Mouse (Mus musculus): ENCODE measurements around the gene Eif2ak1.
A peak's percentile ranks its signal among the peaks of the same experiment; 100 is the strongest.

Eif2ak1 gene

GRCm38 (mm10) chr5:143885274-143885673 is 67.7 kb downstream of the Eif2ak1 start:
- TF ChIP-seq POU5F1 (IDR thresholded peaks at IDR 0.05; ENCODE audit: borderline replicate concordance, low read length) (no peak), NANOG (IDR thresholded peaks at IDR 0.05; ENCODE audit: borderline replicate concordance, low read length) (no peak), CTCF (conservative IDR thresholded peaks at IDR 0.05; ENCODE audit: low read length) (no peak)
- Histone ChIP-seq H3K4me3 (replicated peaks; ENCODE audit: low read length) (no peak overlapping the region), H3K4me1 (replicated peaks; ENCODE audit: low read depth, low read length) (peaks cover 11% of the 10 kb centered on the region), H3K27me3 (ENCODE audit: insufficient read depth, low read length) (no peaks in the 10 kb centered on the region), H3K36me3 (ENCODE audit: insufficient read depth, low read length) (peaks cover 95% of the 10 kb centered on the region), H3K9me3 (ENCODE audit: low read length) (0 out of 2 replicates have a peak, but pooled peaks cover 4% of the 10 kb centered on the region)

DNA sequence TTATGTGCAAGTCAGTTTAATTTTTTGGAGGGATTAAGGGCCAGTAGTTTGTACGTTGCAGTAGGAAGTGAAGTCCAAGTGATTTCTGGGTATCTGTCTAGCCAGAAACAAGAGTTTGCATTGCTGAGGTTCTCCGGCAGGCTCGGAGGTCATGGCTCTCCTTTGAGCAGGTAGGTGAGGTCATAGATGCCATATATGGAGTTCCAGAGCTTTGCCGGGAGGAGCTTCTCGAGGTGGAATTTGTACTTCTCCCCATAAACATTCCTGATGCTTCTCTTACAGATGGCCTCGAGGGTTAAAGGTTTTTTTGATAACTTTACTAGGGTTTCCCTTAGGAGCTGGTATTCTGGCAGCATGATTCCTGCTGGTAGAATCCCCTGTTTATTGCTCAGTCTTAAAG is 73.2 kb downstream of the Eif2ak1 start:
- H3K4me3 ChIP-seq (replicated peaks; ENCODE audit: low read length): no peak overlapping the region
- no peaks in the 10 kb centered on the region for H3K27me3 ChIP-seq (ENCODE audit: insufficient read depth, low read length)
- TF ChIP-seq NANOG (IDR thresholded peaks at IDR 0.05; ENCODE audit: borderline replicate concordance, low read length) (no peak), CTCF (conservative IDR thresholded peaks at IDR 0.05; ENCODE audit: low read length) (no peak), POU5F1 (IDR thresholded peaks at IDR 0.05; ENCODE audit: borderline replicate concordance, low read length) (no peak)
- H3K9me3 ChIP-seq (ENCODE audit: low read length): 0 out of 2 replicates have a peak, but pooled peaks cover 3% of the 10 kb centered on the region
- H3K4me1 ChIP-seq (replicated peaks; ENCODE audit: low read depth, low read length): peaks cover 12% of the 10 kb centered on the region; the same call in 1 of the 2 replicates
- H3K36me3 ChIP-seq (ENCODE audit: insufficient read depth, low read length): peaks cover 85% of the 10 kb centered on the region

DNA sequence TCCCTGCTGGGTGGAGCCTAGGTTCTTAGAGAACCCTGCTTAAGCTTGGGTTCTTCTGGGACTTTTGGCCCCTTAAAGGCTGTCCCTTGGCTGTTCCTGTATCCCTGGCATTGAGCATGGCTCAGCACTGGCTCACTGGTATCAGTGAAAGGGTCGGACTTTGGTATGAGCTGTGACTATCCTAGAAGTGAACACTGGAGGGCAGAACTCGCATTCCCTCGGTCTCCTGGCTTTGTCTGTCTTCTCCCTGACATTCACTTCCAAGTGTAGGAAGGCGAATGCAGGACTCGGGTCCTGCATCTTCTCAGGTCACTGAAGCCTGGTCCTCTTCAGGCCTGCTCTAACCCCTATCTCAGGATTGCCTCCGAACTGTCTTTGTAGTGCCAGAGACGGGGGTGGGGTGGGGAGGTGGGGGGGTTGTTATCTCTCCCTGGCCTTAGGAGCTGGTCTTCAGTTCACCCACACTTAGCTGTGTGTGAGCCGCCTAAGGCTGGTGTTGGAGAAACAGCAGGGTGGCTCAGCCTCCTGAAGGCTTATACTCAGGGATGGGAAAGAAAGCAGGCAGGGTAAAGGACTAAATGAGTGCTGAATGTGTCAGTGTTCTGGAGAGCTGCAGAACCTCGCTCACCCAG is 74.8 kb downstream of the Eif2ak1 start:
- Histone ChIP-seq H3K36me3 (ENCODE audit: insufficient read depth, low read length) (peaks cover 77% of the 10 kb centered on the region), H3K4me1 (replicated peaks; ENCODE audit: low read depth, low read length) (peaks cover 12% of the 10 kb centered on the region; the same call in 1 of the 2 replicates), H3K4me3 (replicated peaks; ENCODE audit: low read length) (no peak overlapping the region), H3K9me3 (ENCODE audit: low read length) (no peaks in the 10 kb centered on the region), H3K27me3 (ENCODE audit: insufficient read depth, low read length) (no peaks in the 10 kb centered on the region)
- TF ChIP-seq POU5F1 (IDR thresholded peaks at IDR 0.05; ENCODE audit: borderline replicate concordance, low read length) (no peak), CTCF (conservative IDR thresholded peaks at IDR 0.05; ENCODE audit: low read length) (no peak), NANOG (IDR thresholded peaks at IDR 0.05; ENCODE audit: borderline replicate concordance, low read length) (no peak)

DNA sequence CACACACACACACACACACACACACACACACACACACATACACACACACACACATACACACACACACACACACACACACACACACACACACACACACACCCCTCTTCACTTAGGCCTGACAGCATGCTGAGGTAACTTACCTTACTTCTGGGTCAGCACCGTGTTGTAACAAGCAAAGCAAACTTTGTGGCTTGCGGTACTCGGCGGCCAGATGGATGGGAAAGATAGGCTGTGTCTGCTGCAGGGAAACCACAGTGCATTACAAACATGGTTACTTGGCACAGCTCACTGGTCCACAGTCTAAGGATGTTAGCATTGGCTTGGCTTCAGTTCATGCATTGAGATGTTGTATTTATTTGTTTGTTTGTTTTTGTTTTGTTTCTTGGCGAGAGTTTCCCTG is 75.8 kb downstream of the Eif2ak1 start:
- Histone ChIP-seq H3K36me3 (ENCODE audit: insufficient read depth, low read length) (peaks cover 77% of the 10 kb centered on the region), H3K4me1 (replicated peaks; ENCODE audit: low read depth, low read length) (peaks cover 12% of the 10 kb centered on the region; the same call in 1 of the 2 replicates), H3K9me3 (ENCODE audit: low read length) (no peaks in the 10 kb centered on the region), H3K27me3 (ENCODE audit: insufficient read depth, low read length) (no peaks in the 10 kb centered on the region), H3K4me3 (replicated peaks; ENCODE audit: low read length) (no peak overlapping the region)
- TF ChIP-seq NANOG (IDR thresholded peaks at IDR 0.05; ENCODE audit: borderline replicate concordance, low read length): no peak
- TF ChIP-seq CTCF (conservative IDR thresholded peaks at IDR 0.05; ENCODE audit: low read length): no peak
- TF ChIP-seq POU5F1 (IDR thresholded peaks at IDR 0.05; ENCODE audit: borderline replicate concordance, low read length): no peak

DNA sequence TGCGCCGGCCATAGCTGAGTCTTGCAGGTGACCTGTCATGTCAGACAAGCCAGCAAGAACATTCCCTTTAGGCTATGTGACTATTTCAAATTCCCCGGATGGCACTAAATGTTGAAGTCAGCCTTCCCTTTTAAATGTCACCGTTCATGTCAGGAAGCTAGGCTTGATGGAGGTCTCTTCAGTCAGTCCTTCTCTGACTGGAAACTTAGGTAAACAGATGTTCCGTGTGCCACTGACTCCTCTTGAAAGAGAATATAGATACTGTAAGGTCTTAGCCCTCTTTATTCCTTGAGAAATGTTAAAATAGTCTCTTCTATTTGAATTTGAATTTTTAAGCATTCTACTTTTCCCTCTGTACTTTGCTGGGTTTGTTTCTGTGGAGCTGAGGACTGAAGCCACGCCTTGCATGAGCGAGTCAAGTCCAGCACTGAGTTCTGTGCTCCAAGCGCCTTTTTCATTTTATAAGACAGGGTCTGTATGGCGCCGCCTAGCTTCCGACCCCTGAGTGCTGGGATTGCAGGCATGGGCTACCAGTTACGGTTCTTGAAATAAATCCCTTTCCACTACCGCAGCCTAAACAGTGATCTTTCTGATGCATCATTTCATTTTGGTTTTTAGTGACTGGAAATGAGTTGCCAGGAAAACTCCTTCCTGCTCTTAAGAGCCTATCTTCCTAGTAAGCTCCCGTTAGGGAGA is 80.2 kb downstream of the Eif2ak1 start, which contains the start of gene Ankrd61:
Gene Ankrd61 (minus strand): TSS at position 51 of the 696 bp plus-strand sequence.
- no peaks in the 10 kb centered on the region for H3K9me3 ChIP-seq (ENCODE audit: low read length)
- 0 out of 2 replicates have a peak, but pooled peaks cover 3% of the 10 kb centered on the region for H3K4me1 ChIP-seq (replicated peaks; ENCODE audit: low read depth, low read length)
- no peak within 1 kb of the TSS for H3K4me3 ChIP-seq (replicated peaks; ENCODE audit: low read length)
- TF ChIP-seq CTCF (conservative IDR thresholded peaks at IDR 0.05; ENCODE audit: low read length) (peak; percentile 59), POU5F1 (IDR thresholded peaks at IDR 0.05; ENCODE audit: borderline replicate concordance, low read length) (no peak)
- H3K27me3 ChIP-seq (ENCODE audit: insufficient read depth, low read length): no peaks in the 10 kb centered on the region
- H3K36me3 ChIP-seq (ENCODE audit: insufficient read depth, low read length): peaks cover 84% of the 10 kb centered on the region

GRCm38 (mm10) chr5:143902111-143902510 is 84.5 kb downstream of the Eif2ak1 start:
- no peak for TF ChIP-seq POU5F1 (IDR thresholded peaks at IDR 0.05; ENCODE audit: borderline replicate concordance, low read length)
- no peak for TF ChIP-seq CTCF (conservative IDR thresholded peaks at IDR 0.05; ENCODE audit: low read length)
- TF ChIP-seq NANOG (IDR thresholded peaks at IDR 0.05; ENCODE audit: borderline replicate concordance, low read length): no peak
- Histone ChIP-seq H3K4me3 (replicated peaks; ENCODE audit: low read length) (no peak overlapping the region), H3K27me3 (ENCODE audit: insufficient read depth, low read length) (no peaks in the 10 kb centered on the region), H3K9me3 (ENCODE audit: low read length) (no peaks in the 10 kb centered on the region), H3K4me1 (replicated peaks; ENCODE audit: low read depth, low read length) (peaks cover 29% of the 10 kb centered on the region), H3K36me3 (ENCODE audit: insufficient read depth, low read length) (peaks cover 100% of the 10 kb centered on the region)

DNA sequence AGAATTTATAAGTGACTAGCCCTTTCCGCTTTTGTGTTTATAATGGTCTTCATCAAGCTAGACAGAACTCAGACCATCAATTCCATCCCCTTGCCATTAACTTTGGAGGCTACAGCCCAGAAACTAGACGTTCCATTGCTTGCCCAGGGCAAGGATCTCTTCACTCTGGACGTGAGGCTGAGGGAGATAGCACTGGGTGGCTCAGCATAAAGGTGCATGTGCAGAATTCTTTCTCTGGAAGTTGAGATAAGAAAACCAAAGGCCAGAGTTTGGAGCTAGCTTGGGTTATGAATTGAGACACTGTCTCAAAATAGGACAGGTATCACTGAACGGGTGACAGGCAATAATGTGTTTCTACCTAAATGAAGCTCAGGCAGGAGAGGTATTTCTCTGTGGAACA is 86.2 kb downstream of the Eif2ak1 start:
- H3K27me3 ChIP-seq (ENCODE audit: insufficient read depth, low read length): no peaks in the 10 kb centered on the region
- TF ChIP-seq POU5F1 (IDR thresholded peaks at IDR 0.05; ENCODE audit: borderline replicate concordance, low read length): no peak
- TF ChIP-seq CTCF (conservative IDR thresholded peaks at IDR 0.05; ENCODE audit: low read length): no peak
- no peak for TF ChIP-seq NANOG (IDR thresholded peaks at IDR 0.05; ENCODE audit: borderline replicate concordance, low read length)
- H3K9me3 ChIP-seq (ENCODE audit: low read length): no peaks in the 10 kb centered on the region
- no peak overlapping the region for H3K4me3 ChIP-seq (replicated peaks; ENCODE audit: low read length)
- peaks cover 95% of the 10 kb centered on the region for H3K36me3 ChIP-seq (ENCODE audit: insufficient read depth, low read length)
- H3K4me1 ChIP-seq (replicated peaks; ENCODE audit: low read depth, low read length): peaks cover 45% of the 10 kb centered on the region

GRCm38 (mm10) chr5:143906429-143906828 is 88.8 kb downstream of the Eif2ak1 start:
- peaks cover 69% of the 10 kb centered on the region for H3K36me3 ChIP-seq (ENCODE audit: insufficient read depth, low read length)
- H3K27me3 ChIP-seq (ENCODE audit: insufficient read depth, low read length): no peaks in the 10 kb centered on the region
- peaks cover 57% of the 10 kb centered on the region for H3K4me1 ChIP-seq (replicated peaks; ENCODE audit: low read depth, low read length)
- no peaks in the 10 kb centered on the region for H3K9me3 ChIP-seq (ENCODE audit: low read length)
- TF ChIP-seq NANOG (IDR thresholded peaks at IDR 0.05; ENCODE audit: borderline replicate concordance, low read length) (no peak), POU5F1 (IDR thresholded peaks at IDR 0.05; ENCODE audit: borderline replicate concordance, low read length) (no peak), CTCF (conservative IDR thresholded peaks at IDR 0.05; ENCODE audit: low read length) (no peak)
- no peak overlapping the region for H3K4me3 ChIP-seq (replicated peaks; ENCODE audit: low read length)
